Mouse (Mus musculus) heart, postnatal 0 days (tissue): ENCODE results near the gene Camta1. TPM values are rescaled to one million over a fixed set of nuclear protein-coding genes. Genes with fewer than 3 reads are reported as not detected.

Source experiments
- ATAC-seq: fragments of 200-750 bp; cut with Nextera tagmentation; 2 replicates; pipeline ENCODE4 v1.8.0; 2017; ENCODE audit warnings: low read depth, moderate number of reproducible peaks, moderate library complexity; ENCODE audit not compliant: insufficient read depth
- DNase-seq: peaks from one replicate; pipeline ENCODE4 v3.0.0-alpha.2; 2016; ENCODE audit warnings: low spot score
- H3K27ac ChIP-seq: fragments of 300-500 bp; sonication (generic); 2 replicates; pipeline ENCODE4 v1.5.1; 2014; ENCODE audit warnings: low read depth, mild to moderate bottlenecking
- H3K27me3 ChIP-seq: fragments of 300-500 bp; sonication (generic); 2 replicates; pipeline ENCODE4 v1.6.1; 2014; ENCODE audit warnings: low read length, mixed read lengths; ENCODE audit not compliant: control insufficient read depth, insufficient read depth
- H3K36me3 ChIP-seq: fragments of 300-500 bp; sonication (generic); replicated peaks from 2 replicates; pipeline ENCODE4 v1.6.1; 2014; ENCODE audit warnings: low read length, mixed read lengths; ENCODE audit not compliant: control insufficient read depth, insufficient read depth
- H3K4me1 ChIP-seq: fragments of 300-500 bp; sonication (generic); 2 replicates; pipeline ENCODE4 v1.6.1; 2014; ENCODE audit warnings: antibody characterized with exemption; ENCODE audit not compliant: control insufficient read depth, insufficient read depth
- H3K4me2 ChIP-seq: fragments of 300-500 bp; sonication (generic); 2 replicates; pipeline ENCODE4 v1.6.1; 2014; ENCODE audit warnings: low read depth, mild to moderate bottlenecking, low read length, moderate library complexity
- H3K4me3 ChIP-seq: fragments of 300-500 bp; sonication (generic); 2 replicates; pipeline ENCODE4 v1.5.1; 2014; ENCODE audit warnings: low read depth, low read length
- H3K9ac ChIP-seq: fragments of 300-500 bp; sonication (generic); replicated peaks from 2 replicates; pipeline ENCODE4 v1.6.1; 2014; ENCODE audit warnings: low read depth, low read length, mixed read lengths
- H3K9me3 ChIP-seq: fragments of 300-500 bp; sonication (generic); replicated peaks from 2 replicates; pipeline ENCODE4 v1.6.1; 2016; ENCODE audit warnings: low read length; ENCODE audit not compliant: control insufficient read depth
- CTCF ChIP-seq: IDR thresholded peaks from 2 replicates; pipeline ENCODE4 v1.5.1; 2016; ENCODE audit warnings: antibody characterized with exemption, control low read depth, low read depth
- EP300 ChIP-seq: IDR thresholded peaks from 2 replicates; pipeline ENCODE4 v1.6.1; 2016; ENCODE audit warnings: antibody characterized with exemption, low read depth
- WGBS: fragments of 180-500 bp; shearing (Covaris S2); extraction: QIAGEN DNeasy Blood & Tissue Kit; methylation state at CpG from one replicate; pipeline ENCODE4 v1.1.7; 2014; 5-methylcytosine and 5-hydroxymethylcytosine counted together
- polyA plus RNA-seq: library from polyadenylated mRNA; unstranded; fragments of >200 nt; fragmentation: Nextera tagmentation; extraction: Ambion mirVana; gene quantifications from 2 replicates; pipeline ENCODE4 v1.2.1, GENCODE M21; 2015
- total RNA-seq: library from RNA; depleted of rRNA; stranded (reverse); fragments of >200 nt; gene quantifications from 2 replicates; pipeline ENCODE4 v1.2.3, GENCODE M21; 2014; ENCODE audit warnings: low replicate concordance

Gene Camta1
- total and polyA plus RNA-seq, 2 experiments from 2014 or later = 72.7 to 240 TPM

DNA sequence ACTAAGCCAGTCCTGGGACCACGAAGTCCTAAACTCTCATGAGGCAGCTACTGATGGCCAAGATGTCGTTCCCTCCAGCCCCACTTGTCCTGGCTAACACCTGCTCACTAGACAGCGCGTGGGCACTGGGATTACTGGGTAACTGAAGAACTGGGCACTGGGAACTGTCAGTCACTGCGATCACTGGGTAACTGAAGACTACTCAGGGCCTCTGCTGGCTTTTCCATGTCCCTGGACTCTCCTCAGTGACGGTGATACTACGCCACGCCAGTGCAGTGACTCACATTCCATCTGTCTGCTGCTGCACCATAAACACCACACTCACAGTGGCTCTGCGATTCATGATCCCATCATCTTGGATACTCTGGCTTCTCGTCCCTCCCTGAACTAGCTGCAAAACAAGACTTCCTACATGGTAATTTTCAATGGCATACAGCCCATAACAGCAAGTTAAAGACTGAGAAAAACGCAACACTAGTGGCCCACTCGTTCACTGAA lies 81.7 kb downstream of the Camta1 start:
- H3K9ac ChIP-seq = no peak overlapping the region
- no peaks in the 10 kb centered on the region for H3K27me3 ChIP-seq
- H3K9me3 ChIP-seq = no peaks in the 10 kb centered on the region
- TF ChIP-seq CTCF (no peak), EP300 (no peak)
- no peak overlapping the region for H3K4me3 ChIP-seq
- no peak overlapping the region for H3K4me2 ChIP-seq
- 78% methylated on average over 12 of the region's 12 CpGs for WGBS
- H3K36me3 ChIP-seq = 0 out of 2 replicates have a peak, but pooled peaks cover 3% of the 10 kb centered on the region
- no peak for DNase-seq
- no peaks in the 10 kb centered on the region for H3K4me1 ChIP-seq
- H3K27ac ChIP-seq = no peak overlapping the region
- ATAC-seq = no peak

DNA sequence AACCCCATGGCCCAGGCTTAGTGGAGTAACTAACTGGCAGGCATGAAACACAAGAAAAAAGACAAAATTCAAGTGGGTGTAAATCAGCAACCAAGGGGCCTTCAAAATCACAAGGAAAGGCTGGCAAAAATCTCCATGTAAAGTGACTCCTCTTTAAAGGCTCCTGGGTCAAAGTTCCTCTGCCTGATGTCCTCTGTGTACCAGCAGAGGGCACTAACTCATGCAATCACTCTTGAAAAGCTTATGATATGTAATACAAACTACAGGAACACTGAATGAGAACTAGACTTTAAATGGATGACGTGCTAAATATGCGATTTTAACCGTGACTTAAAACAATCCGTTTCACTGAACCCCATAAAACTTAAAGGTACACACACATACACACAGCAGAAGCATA lies 83.2 kb downstream of the Camta1 start:
- DNase-seq = peak; percentile 51
- Histone ChIP-seq H3K9ac (no peak overlapping the region), H3K4me1 (no peaks in the 10 kb centered on the region), H3K9me3 (no peaks in the 10 kb centered on the region), H3K4me2 (no peak overlapping the region), H3K27ac (no peak overlapping the region), H3K36me3 (0 out of 2 replicates have a peak, but pooled peaks cover 3% of the 10 kb centered on the region), H3K27me3 (no peaks in the 10 kb centered on the region), H3K4me3 (no peak overlapping the region)
- no peak for TF ChIP-seq EP300
- TF ChIP-seq CTCF = peak; percentile 73
- 63% methylated on average over 4 of the region's 4 CpGs for WGBS
- no peak for ATAC-seq

DNA sequence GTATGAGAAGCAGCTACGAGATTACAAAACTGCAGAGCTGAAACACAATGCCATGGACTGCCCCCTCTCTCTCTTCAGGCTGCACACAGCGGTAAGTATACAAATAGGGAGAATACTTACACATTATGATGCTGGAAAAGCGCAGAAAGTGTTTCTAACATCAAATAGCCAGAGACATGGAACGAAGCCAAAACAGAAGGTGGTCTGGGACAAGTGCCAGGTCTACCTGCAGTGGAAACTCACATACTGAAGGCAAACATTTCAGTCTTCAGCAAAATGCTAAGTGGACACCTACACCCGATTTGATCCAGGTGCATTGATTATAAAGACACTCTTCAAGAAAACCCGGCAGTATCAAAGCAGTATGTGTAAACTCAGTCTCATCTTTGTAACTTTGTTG lies 84.2 kb downstream of the Camta1 start:
- no peaks in the 10 kb centered on the region for H3K9me3 ChIP-seq
- no peak for ATAC-seq
- H3K4me3 ChIP-seq = no peak overlapping the region
- H3K27me3 ChIP-seq = no peaks in the 10 kb centered on the region
- WGBS = 86% methylated on average over 6 of the region's 6 CpGs
- H3K27ac ChIP-seq = no peak overlapping the region
- TF ChIP-seq CTCF (no peak), EP300 (no peak)
- no peaks in the 10 kb centered on the region for H3K4me1 ChIP-seq
- H3K36me3 ChIP-seq = 0 out of 2 replicates have a peak, but pooled peaks cover 3% of the 10 kb centered on the region
- no peak overlapping the region for H3K4me2 ChIP-seq
- no peak for DNase-seq
- H3K9ac ChIP-seq = no peak overlapping the region

- WGBS = 87% methylated on average over 7 of the region's 7 CpGs
- no peak for TF ChIP-seq EP300
- TF ChIP-seq CTCF = no peak
- H3K9ac ChIP-seq = no peak overlapping the region
These were observed 86.2 kb downstream of the Camta1 start for GRCm38 (mm10) chr4:151775441-151775840.

DNA sequence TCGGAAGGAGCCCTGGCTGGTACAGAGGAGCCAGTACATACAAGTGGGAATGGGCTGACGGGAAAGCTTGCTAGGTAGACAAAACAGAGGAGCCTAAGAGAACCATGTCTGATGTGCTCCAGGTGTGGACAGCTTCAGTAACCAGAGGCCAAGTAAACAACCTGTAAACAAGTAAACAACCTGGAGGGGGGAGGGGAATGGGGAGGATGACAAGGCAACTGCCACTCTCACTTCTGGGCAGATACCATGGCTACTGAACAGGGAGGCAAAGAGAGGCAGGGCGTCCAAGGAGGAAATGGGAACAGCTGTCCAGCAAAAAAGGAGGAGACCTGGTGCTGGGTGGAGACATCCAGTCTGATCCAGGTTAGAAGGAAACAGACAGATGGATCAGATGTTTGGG lies 88.0 kb downstream of the Camta1 start:
- Histone ChIP-seq H3K4me2 (no peak overlapping the region), H3K36me3 (no peaks in the 10 kb centered on the region), H3K27ac (no peak overlapping the region), H3K4me3 (no peak overlapping the region), H3K27me3 (no peaks in the 10 kb centered on the region), H3K9me3 (no peaks in the 10 kb centered on the region), H3K4me1 (no peaks in the 10 kb centered on the region), H3K9ac (no peak overlapping the region)
- TF ChIP-seq EP300 (no peak), CTCF (no peak)
- 72% methylated on average over 3 of the region's 3 CpGs for WGBS
- DNase-seq (no peak), ATAC-seq (no peak)

More at GRCm38 (mm10) chr4:151775441-151775840, 86.2 kb downstream of the Camta1 start:
- Histone ChIP-seq H3K4me1 (no peaks in the 10 kb centered on the region), H3K27me3 (no peaks in the 10 kb centered on the region), H3K9me3 (no peaks in the 10 kb centered on the region), H3K4me3 (no peak overlapping the region), H3K36me3 (no peaks in the 10 kb centered on the region), H3K4me2 (no peak overlapping the region), H3K27ac (no peak overlapping the region)
- DNase-seq = no peak
- no peak for ATAC-seq

GRCm38 (mm10) chr4:151773007-151773406 lies 88.7 kb downstream of the Camta1 start:
- TF ChIP-seq CTCF (no peak), EP300 (no peak)
- Histone ChIP-seq H3K9ac (no peak overlapping the region), H3K4me1 (no peaks in the 10 kb centered on the region), H3K4me2 (no peak overlapping the region), H3K36me3 (no peaks in the 10 kb centered on the region), H3K27ac (no peak overlapping the region), H3K4me3 (no peak overlapping the region), H3K9me3 (no peaks in the 10 kb centered on the region), H3K27me3 (no peaks in the 10 kb centered on the region)
- ATAC-seq (no peak), DNase-seq (no peak)
- 58% methylated on average over 5 of the region's 5 CpGs for WGBS
